Mouse (Mus musculus) macrophage (primary cell): ENCODE results near the gene Sec16a. TPM values are rescaled to one million over a fixed set of nuclear protein-coding genes. Genes with fewer than 3 reads are reported as not detected.
A peak's percentile ranks its signal among the peaks of the same experiment; 100 is the strongest.

Experiments
- H3K27ac ChIP-seq: fragments of 350-480 bp; formaldehyde crosslinking; 2 replicates; pipeline ENCODE4 v1.9.0; 2021
- H3K36me3 ChIP-seq: fragments of 350-480 bp; formaldehyde crosslinking; 2 replicates; pipeline ENCODE4 v1.9.0; 2021; ENCODE audit errors: inconsistent target
- H3K4me3 ChIP-seq: fragments of 350-480 bp; formaldehyde crosslinking; 2 replicates; pipeline ENCODE4 v1.9.0; 2021; ENCODE audit errors: inconsistent target
- H3K79me2 ChIP-seq: fragments of 350-480 bp; formaldehyde crosslinking; 2 replicates; pipeline ENCODE4 v1.9.0; 2021; ENCODE audit errors: inconsistent target
- WGBS: methylation state at CpG from one replicate; pipeline ENCODE4 v1.1.7; 2026; ENCODE audit warnings: inconsistent platforms; ENCODE audit not compliant: missing documents; 5-methylcytosine and 5-hydroxymethylcytosine counted together
- polyA plus RNA-seq: library from polyadenylated mRNA; stranded (reverse); fragments of 250-400 nt; gene quantifications from 3 replicates; pipeline ENCODE4 v1.2.4, GENCODE M21; 2018; ENCODE audit warnings: inconsistent platforms

The Sec16a gene
- polyA plus RNA-seq, 1 experiment from 2014 or later: 46.9 TPM

GRCm38 (mm10) chr2:26438373-26438772, 6.6 kb downstream of the Sec16a start:
- WGBS: 95% methylated on average over 7 of the region's 7 CpGs
- Histone ChIP-seq H3K4me3 (no peak overlapping the region), H3K27ac (no peak overlapping the region), H3K79me2 (peaks cover 86% of the 10 kb centered on the region), H3K36me3 (peaks cover 74% of the 10 kb centered on the region)

- Histone ChIP-seq H3K79me2 (peaks cover 75% of the 10 kb centered on the region), H3K27ac (no peak overlapping the region), H3K4me3 (no peak overlapping the region), H3K36me3 (peaks cover 84% of the 10 kb centered on the region)
- WGBS: 89% methylated on average over 4 of the region's 4 CpGs
Measured at GRCm38 (mm10) chr2:26437221-26437620, 7.8 kb downstream of the Sec16a start.

- H3K79me2 ChIP-seq: peaks cover 53% of the 10 kb centered on the region
- H3K27ac ChIP-seq: no peak overlapping the region
Measured at GRCm38 (mm10) chr2:26434791-26435572, 10.0 kb downstream of the Sec16a start.

GRCm38 (mm10) chr2:26429851-26430250, 15.2 kb downstream of the Sec16a start:
- H3K36me3 ChIP-seq: peaks cover 95% of the 10 kb centered on the region
- no peak overlapping the region for H3K4me3 ChIP-seq
- 92% methylated on average over 5 of the region's 5 CpGs for WGBS
- H3K27ac ChIP-seq: no peak overlapping the region
- H3K79me2 ChIP-seq: peaks cover 4% of the 10 kb centered on the region; the same call in 1 of the 2 replicates

More at GRCm38 (mm10) chr2:26434791-26435572, 10.0 kb downstream of the Sec16a start:
- Histone ChIP-seq H3K4me3 (no peak overlapping the region), H3K36me3 (peaks cover 86% of the 10 kb centered on the region)
- WGBS: 96% methylated on average over 7 of the region's 7 CpGs

GRCm38 (mm10) chr2:26424541-26424940, 20.5 kb downstream of the Sec16a start:
- H3K4me3 ChIP-seq: no peak overlapping the region
- no peaks in the 10 kb centered on the region for H3K79me2 ChIP-seq
- peaks cover 97% of the 10 kb centered on the region for H3K36me3 ChIP-seq
- no peak overlapping the region for H3K27ac ChIP-seq
- WGBS: 94% methylated on average over 2 of the region's 2 CpGs

GRCm38 (mm10) chr2:26423086-26423485, 21.9 kb downstream of the Sec16a start:
- Histone ChIP-seq H3K27ac (no peak overlapping the region), H3K36me3 (peaks cover 92% of the 10 kb centered on the region), H3K4me3 (no peak overlapping the region), H3K79me2 (no peaks in the 10 kb centered on the region)
- 89% methylated on average over 1 of the region's 1 CpGs for WGBS

GRCm38 (mm10) chr2:26421969-26422368, 23.0 kb downstream of the Sec16a start:
- Histone ChIP-seq H3K36me3 (peaks cover 89% of the 10 kb centered on the region), H3K4me3 (no peak overlapping the region), H3K79me2 (no peaks in the 10 kb centered on the region), H3K27ac (no peak overlapping the region)
- WGBS: 87% methylated on average over 2 of the region's 2 CpGs

GRCm38 (mm10) chr2:26418120-26418519, 26.9 kb downstream of the Sec16a start:
- WGBS: 100% methylated on average over 1 of the region's 1 CpGs

GRCm38 (mm10) chr2:26417066-26417465, 27.9 kb downstream of the Sec16a start:
- Histone ChIP-seq H3K4me3 (no peak overlapping the region), H3K79me2 (no peaks in the 10 kb centered on the region), H3K27ac (no peak overlapping the region), H3K36me3 (peaks cover 91% of the 10 kb centered on the region)

More at GRCm38 (mm10) chr2:26418120-26418519, 26.9 kb downstream of the Sec16a start:
- Histone ChIP-seq H3K4me3 (no peak overlapping the region), H3K36me3 (peaks cover 91% of the 10 kb centered on the region), H3K27ac (no peak overlapping the region), H3K79me2 (no peaks in the 10 kb centered on the region)

- WGBS: 80% methylated on average over 5 of the region's 5 CpGs
- Histone ChIP-seq H3K36me3 (peaks cover 56% of the 10 kb centered on the region), H3K79me2 (peaks cover 27% of the 10 kb centered on the region; the same call in 1 of the 2 replicates)
Measured at GRCm38 (mm10) chr2:26410931-26411411, 34.0 kb downstream of the Sec16a start.

GRCm38 (mm10) chr2:26410091-26410490, 34.9 kb downstream of the Sec16a start:
- Histone ChIP-seq H3K4me3 (no peak overlapping the region), H3K36me3 (peaks cover 47% of the 10 kb centered on the region; the same call in 1 of the 2 replicates), H3K79me2 (peaks cover 36% of the 10 kb centered on the region; the same call in 1 of the 2 replicates), H3K27ac (no peak overlapping the region)
- 78% methylated on average over 5 of the region's 5 CpGs for WGBS

More at GRCm38 (mm10) chr2:26410931-26411411, 34.0 kb downstream of the Sec16a start:
- no peak overlapping the region for H3K27ac ChIP-seq
- no peak overlapping the region for H3K4me3 ChIP-seq

GRCm38 (mm10) chr2:26409362-26409761, 35.7 kb downstream of the Sec16a start:
- Histone ChIP-seq H3K27ac (no peak overlapping the region), H3K36me3 (peaks cover 40% of the 10 kb centered on the region; the same call in 1 of the 2 replicates), H3K79me2 (peaks cover 41% of the 10 kb centered on the region; the same call in 1 of the 2 replicates), H3K4me3 (no peak overlapping the region)
- 58% methylated on average over 3 of the region's 3 CpGs for WGBS

- under 1% methylated on average over 57 of the region's 57 CpGs for WGBS
- peaks cover 34% of the 10 kb centered on the region; the same call in 1 of the 2 replicates for H3K36me3 ChIP-seq
Measured at GRCm38 (mm10) chr2:26408515-26409356, 36.3 kb downstream of the Sec16a start, which contains the start of gene Inpp5e. Inpp5e (minus strand) TSS chr2:26409203.

GRCm38 (mm10) chr2:26403306-26403705, 41.7 kb downstream of the Sec16a start:
- Histone ChIP-seq H3K4me3 (no peak overlapping the region), H3K79me2 (peaks cover 43% of the 10 kb centered on the region; the same call in 1 of the 2 replicates), H3K36me3 (peaks cover 35% of the 10 kb centered on the region), H3K27ac (no peak overlapping the region)
- 85% methylated on average over 8 of the region's 8 CpGs for WGBS

More at GRCm38 (mm10) chr2:26408515-26409356, 36.3 kb downstream of the Sec16a start, which contains the start of gene Inpp5e:
- Histone ChIP-seq H3K79me2 (peaks cover 42% of the 10 kb centered on the region; the same call in 1 of the 2 replicates), H3K27ac (0 out of 2 replicates have a peak within 1 kb of the TSS, but pooled peaks have one; percentile 17), H3K4me3 (peak within 1 kb of the TSS; percentile 61)
